Mouse (Mus musculus) brain, embryonic 14.5 days (tissue): ENCODE measurements around the gene Ctnna2. TPM values are rescaled to one million over a fixed set of nuclear protein-coding genes. Genes with fewer than 3 reads are reported as not detected.

ENCODE experiments used
- DNase-seq: peaks from one replicate; pipeline ENCODE4 v3.0.0-alpha.2; 2011; ENCODE audit warnings: low read depth
- CTCF ChIP-seq: fragments of 200-500 bp; IDR thresholded peaks from 2 replicates; pipeline ENCODE4 v1.5.1; 2012; ENCODE audit warnings: inconsistent platforms, mild to moderate bottlenecking, moderate library complexity, borderline replicate concordance; ENCODE audit not compliant: insufficient read depth, insufficient read length; ENCODE audit errors: extremely low read depth
- POLR2A ChIP-seq: fragments of 200-500 bp; IDR thresholded peaks from 2 replicates; pipeline ENCODE4 v1.6.1; 2012; ENCODE audit warnings: mild to moderate bottlenecking, inconsistent platforms, borderline replicate concordance; ENCODE audit not compliant: poor library complexity, insufficient read depth, insufficient read length, severe bottlenecking; ENCODE audit errors: extremely low read depth
- polyA plus RNA-seq: library from polyadenylated mRNA; depleted of rRNA; stranded (reverse); fragments of >200 nt; gene quantifications from 2 replicates; pipeline ENCODE4 v1.2.3, GENCODE M21; 2012

The Ctnna2 gene
- polyA plus RNA-seq, 1 experiment = 150 TPM

- DNase-seq = no peak
- no peak for TF ChIP-seq POLR2A
- TF ChIP-seq CTCF = no peak
These were observed 598.2 kb downstream of the Ctnna2 start for GRCm38 (mm10) chr6:77381309-77381708.

GRCm38 (mm10) chr6:77373132-77373531, 606.4 kb downstream of the Ctnna2 start:
- TF ChIP-seq CTCF (no peak), POLR2A (no peak)
- DNase-seq = peak; percentile 59

- DNase-seq = peak; percentile 51
- TF ChIP-seq CTCF (no peak), POLR2A (no peak)
These were observed 608.4 kb downstream of the Ctnna2 start for GRCm38 (mm10) chr6:77371147-77371546.

- TF ChIP-seq POLR2A (no peak), CTCF (no peak)
- DNase-seq = peak; percentile 66
These were observed 621.0 kb downstream of the Ctnna2 start for GRCm38 (mm10) chr6:77358471-77358837.

- TF ChIP-seq CTCF = no peak
- no peak for TF ChIP-seq POLR2A
- DNase-seq = peak; percentile 75
These were observed 621.6 kb downstream of the Ctnna2 start for GRCm38 (mm10) chr6:77357748-77358470.

- peak; percentile 2 for DNase-seq
- TF ChIP-seq POLR2A (no peak), CTCF (no peak)
These were observed 624.7 kb downstream of the Ctnna2 start for GRCm38 (mm10) chr6:77354826-77355225.

- no peak for DNase-seq
- TF ChIP-seq POLR2A (no peak), CTCF (no peak)
These were observed 635.7 kb downstream of the Ctnna2 start for GRCm38 (mm10) chr6:77343781-77344180.

GRCm38 (mm10) chr6:77335537-77335936, 644.0 kb downstream of the Ctnna2 start:
- TF ChIP-seq POLR2A (no peak), CTCF (no peak)

GRCm38 (mm10) chr6:77324748-77325147, 654.8 kb downstream of the Ctnna2 start:
- no peak for DNase-seq
- no peak for TF ChIP-seq POLR2A
- TF ChIP-seq CTCF = no peak

More at GRCm38 (mm10) chr6:77335537-77335936, 644.0 kb downstream of the Ctnna2 start:
- DNase-seq = no peak

GRCm38 (mm10) chr6:77324327-77324726, 655.2 kb downstream of the Ctnna2 start:
- TF ChIP-seq POLR2A (no peak), CTCF (no peak)
- no peak for DNase-seq

- no peak for DNase-seq
- TF ChIP-seq POLR2A (no peak), CTCF (no peak)
These were observed 672.7 kb downstream of the Ctnna2 start for GRCm38 (mm10) chr6:77306796-77307195.

- DNase-seq = peak; percentile 17
- TF ChIP-seq CTCF (no peak), POLR2A (no peak)
These were observed 678.2 kb downstream of the Ctnna2 start for GRCm38 (mm10) chr6:77301305-77301704.
